Mouse (Mus musculus): ENCODE data around the gene Kat2b.

DNA sequence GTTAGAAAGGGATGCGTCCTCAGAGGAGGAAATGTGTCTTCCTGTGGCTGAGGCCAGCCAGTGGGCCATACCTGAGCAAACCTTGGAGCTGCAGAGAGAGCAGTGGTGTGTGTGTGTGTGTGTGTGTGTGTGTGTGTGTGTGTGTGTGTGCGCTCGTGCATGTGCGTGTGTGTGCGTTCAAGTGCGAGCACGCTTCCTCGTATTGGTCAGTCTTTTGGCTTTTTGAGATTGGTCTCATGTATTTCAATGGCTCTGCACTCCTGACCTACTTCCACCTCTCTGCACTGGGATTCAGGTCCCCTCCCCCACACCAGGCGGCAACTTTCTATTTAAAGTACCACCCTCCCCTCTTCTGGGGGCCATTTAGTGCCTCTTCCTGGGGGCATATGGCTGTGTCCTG, 12.1 kb downstream of the Kat2b start:
- TF ChIP-seq POLR2A (IDR thresholded peaks at IDR 0.05; ENCODE audit: low read depth, low read length) (no peak), CTCF (IDR thresholded peaks at IDR 0.05; ENCODE audit: extremely low read depth, insufficient read length, insufficient replicate concordance, low read depth, low read length) (no peak)

Measured in small intestine, adult 2 months (tissue).